Mouse (Mus musculus): ENCODE results near the gene Pfn4.

GRCm38 (mm10) chr12:4780245-4780644 lies 11.4 kb downstream of the Pfn4 start:
- no peak for TF ChIP-seq GABPA (IDR thresholded peaks at IDR 0.05; ENCODE audit: insufficient replicate concordance, low read depth, low read length)
- TF ChIP-seq CTCF (conservative IDR thresholded peaks at IDR 0.05 in 1 of 2, IDR thresholded peaks at IDR 0.05 in 1 of 2; ENCODE audit: low read depth in 2 of 2, low read length in 2 of 2) = no peak
- no peak for TF ChIP-seq JUND (conservative IDR thresholded peaks at IDR 0.05; ENCODE audit: low read depth, low read length)
- TF ChIP-seq POLR2A (IDR thresholded peaks at IDR 0.05; ENCODE audit: low read depth, low read length) = no peak
- TF ChIP-seq EP300 (IDR thresholded peaks at IDR 0.05; ENCODE audit: low read length) = no peak
- no peak for TF ChIP-seq ZNF384 (IDR thresholded peaks at IDR 0.05; ENCODE audit: low read depth, low read length)
- TF ChIP-seq BHLHE40 (IDR thresholded peaks at IDR 0.05; ENCODE audit: low read depth, low read length) = no peak
- no peak for TF ChIP-seq ZKSCAN1 (IDR thresholded peaks at IDR 0.05; ENCODE audit: borderline replicate concordance, low read depth, low read length)
- TF ChIP-seq KAT2A (IDR thresholded peaks at IDR 0.05; ENCODE audit: insufficient replicate concordance, low read length) = no peak
- TF ChIP-seq ETS1 (conservative IDR thresholded peaks at IDR 0.05; ENCODE audit: low read depth, low read length) = no peak
- TF ChIP-seq MAX (IDR thresholded peaks at IDR 0.05; ENCODE audit: low read length) = no peak
- TF ChIP-seq MYC (IDR thresholded peaks at IDR 0.05; ENCODE audit: low read depth, low read length) = no peak
- TF ChIP-seq E2F4 (IDR thresholded peaks at IDR 0.05; ENCODE audit: insufficient replicate concordance, low read depth, low read length) = no peak
- no peak for TF ChIP-seq TBP (conservative IDR thresholded peaks at IDR 0.05; ENCODE audit: low read depth, low read length)

Data from CH12.LX (cell line).